Mouse (Mus musculus) intestine, embryonic 16.5 days (tissue): ENCODE measurements at regions not wholly inside any gene's neighbourhood (a gene's known extent, or its start where the extent isn't known, plus 50 kb on each side); places are given as distances from the start of the nearest gene placed in this dataset.

ENCODE experiments used
- ATAC-seq: fragments of 200-750 bp; cut with Nextera tagmentation; 2 replicates; pipeline ENCODE4 v1.8.0; 2017; ENCODE audit warnings: moderate TSS enrichment, moderate library complexity
- H3K27ac ChIP-seq: fragments of 300-500 bp; sonication (generic); 2 replicates; pipeline ENCODE4 v1.5.1; 2014; ENCODE audit warnings: mild to moderate bottlenecking, low read length
- H3K27me3 ChIP-seq: fragments of 300-500 bp; sonication (generic); replicated peaks from 2 replicates; pipeline ENCODE4 v1.6.1; 2014; ENCODE audit warnings: low read length, control low read depth, mixed read lengths; ENCODE audit not compliant: control insufficient read depth, insufficient read depth
- H3K36me3 ChIP-seq: fragments of 300-500 bp; sonication (generic); 2 replicates; pipeline ENCODE4 v1.6.1; 2014; ENCODE audit warnings: low read length, control low read depth; ENCODE audit not compliant: control insufficient read depth, insufficient read depth
- H3K4me1 ChIP-seq: fragments of 300-500 bp; sonication (generic); 2 replicates; pipeline ENCODE4 v1.6.1; 2014; ENCODE audit warnings: low read length, control low read depth, mixed read lengths; ENCODE audit not compliant: control insufficient read depth, insufficient read depth
- H3K4me2 ChIP-seq: fragments of 300-500 bp; sonication (generic); 2 replicates; pipeline ENCODE4 v1.6.1; 2014; ENCODE audit warnings: low read depth, low read length, control low read depth
- H3K4me3 ChIP-seq: fragments of 300-500 bp; sonication (generic); 2 replicates; pipeline ENCODE4 v1.5.1; 2014; ENCODE audit warnings: mild to moderate bottlenecking, low read length
- H3K9ac ChIP-seq: fragments of 300-500 bp; sonication (generic); 2 replicates; pipeline ENCODE4 v1.6.1; 2014; ENCODE audit warnings: low read depth, low read length
- H3K9me3 ChIP-seq: fragments of 300-500 bp; sonication (generic); 2 replicates; pipeline ENCODE4 v1.6.1; 2016; ENCODE audit warnings: low read length, control low read depth; ENCODE audit not compliant: control insufficient read depth
- WGBS: fragments of 180-500 bp; shearing (Covaris S2); extraction: QIAGEN DNeasy Blood & Tissue Kit; methylation state at CpG from one replicate; pipeline ENCODE4 v1.1.7; 2014; 5-methylcytosine and 5-hydroxymethylcytosine counted together

- Histone ChIP-seq H3K4me3 (no peak overlapping the region), H3K36me3 (no peaks in the 10 kb centered on the region), H3K9me3 (no peaks in the 10 kb centered on the region), H3K27me3 (no peaks in the 10 kb centered on the region), H3K4me2 (no peak overlapping the region), H3K9ac (no peak overlapping the region), H3K4me1 (no peaks in the 10 kb centered on the region), H3K27ac (no peak overlapping the region)
- 45% methylated on average over 9 of the region's 9 CpGs for WGBS
- ATAC-seq = peak; percentile 55
Measured at GRCm38 (mm10) chr2:57900580-57901247, 97.0 kb upstream of the Galnt5 start.

DNA sequence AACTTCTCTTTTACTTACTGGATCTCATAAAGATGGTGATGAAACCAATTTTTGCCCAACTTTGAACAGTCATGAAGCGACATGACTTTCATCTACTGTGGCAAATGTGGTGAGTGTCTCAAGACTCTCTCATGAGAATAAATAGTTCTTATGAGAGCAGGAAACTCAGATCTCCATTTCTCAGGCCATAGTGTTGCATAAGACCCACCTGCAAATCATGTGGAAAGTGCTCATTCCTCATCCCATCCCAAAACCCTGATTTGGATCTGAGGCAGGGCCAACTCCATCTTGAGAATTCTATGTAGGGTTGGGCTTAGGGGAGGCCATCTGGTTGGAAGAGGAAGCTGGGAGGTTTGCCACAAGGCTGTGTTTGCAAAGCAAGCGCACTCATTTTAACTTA lies 92.5 kb upstream of the Galnt5 start:
- Histone ChIP-seq H3K27ac (no peak overlapping the region), H3K27me3 (no peaks in the 10 kb centered on the region), H3K9ac (no peak overlapping the region), H3K9me3 (no peaks in the 10 kb centered on the region), H3K4me2 (no peak overlapping the region), H3K4me1 (no peaks in the 10 kb centered on the region), H3K4me3 (no peak overlapping the region), H3K36me3 (no peaks in the 10 kb centered on the region)
- 91% methylated on average over 2 of the region's 2 CpGs for WGBS
- no peak for ATAC-seq

DNA sequence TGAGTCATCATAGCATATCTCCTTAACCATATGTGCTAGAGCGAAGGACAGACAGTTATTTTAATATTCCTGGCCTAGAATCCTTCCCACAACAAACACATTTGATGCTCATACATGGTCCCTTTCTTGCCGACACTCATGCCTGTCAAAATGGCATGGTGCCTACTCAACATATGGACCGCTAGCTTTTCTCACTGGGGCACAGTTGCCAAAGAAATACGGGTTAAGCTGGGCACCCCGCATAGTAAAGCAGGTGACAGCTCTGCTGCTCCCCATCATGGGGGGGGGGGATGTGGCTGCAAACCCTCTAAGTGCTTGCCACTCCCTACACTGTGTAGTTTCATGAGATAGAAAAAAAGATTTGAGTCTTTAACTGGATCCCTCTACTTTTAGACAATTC lies 90.7 kb upstream of the Galnt5 start:
- WGBS = 86% methylated on average over 5 of the region's 5 CpGs
- no peak for ATAC-seq
- H3K27ac ChIP-seq = no peak overlapping the region
- no peaks in the 10 kb centered on the region for H3K36me3 ChIP-seq
- H3K9me3 ChIP-seq = no peaks in the 10 kb centered on the region
- H3K4me3 ChIP-seq = no peak overlapping the region
- H3K4me1 ChIP-seq = no peaks in the 10 kb centered on the region
- no peaks in the 10 kb centered on the region for H3K27me3 ChIP-seq
- H3K9ac ChIP-seq = no peak overlapping the region
- H3K4me2 ChIP-seq = no peak overlapping the region

DNA sequence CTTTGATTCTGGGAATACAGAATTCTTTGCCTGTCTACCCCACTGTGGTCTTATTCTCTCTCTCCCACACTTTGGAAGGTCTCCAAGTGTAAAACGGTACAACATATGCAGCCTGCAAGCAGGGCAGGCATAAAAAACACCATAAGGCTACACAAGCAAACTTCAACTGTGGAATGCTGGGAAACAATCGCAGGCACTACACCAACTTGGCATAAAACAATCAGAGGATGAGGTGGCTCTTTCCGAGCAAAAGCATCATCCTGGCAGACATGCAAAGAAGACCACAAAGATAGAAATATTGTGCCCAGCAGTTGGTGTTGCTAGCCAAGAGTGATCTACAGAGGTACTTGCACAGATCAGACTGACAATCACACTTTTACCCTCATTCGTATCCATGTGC lies 88.0 kb upstream of the Galnt5 start:
- no peaks in the 10 kb centered on the region for H3K36me3 ChIP-seq
- no peak overlapping the region for H3K4me3 ChIP-seq
- H3K4me2 ChIP-seq = no peak overlapping the region
- no peak overlapping the region for H3K9ac ChIP-seq
- H3K9me3 ChIP-seq = no peaks in the 10 kb centered on the region
- ATAC-seq = no peak
- H3K4me1 ChIP-seq = no peaks in the 10 kb centered on the region
- no peaks in the 10 kb centered on the region for H3K27me3 ChIP-seq
- 78% methylated on average over 4 of the region's 4 CpGs for WGBS
- no peak overlapping the region for H3K27ac ChIP-seq

DNA sequence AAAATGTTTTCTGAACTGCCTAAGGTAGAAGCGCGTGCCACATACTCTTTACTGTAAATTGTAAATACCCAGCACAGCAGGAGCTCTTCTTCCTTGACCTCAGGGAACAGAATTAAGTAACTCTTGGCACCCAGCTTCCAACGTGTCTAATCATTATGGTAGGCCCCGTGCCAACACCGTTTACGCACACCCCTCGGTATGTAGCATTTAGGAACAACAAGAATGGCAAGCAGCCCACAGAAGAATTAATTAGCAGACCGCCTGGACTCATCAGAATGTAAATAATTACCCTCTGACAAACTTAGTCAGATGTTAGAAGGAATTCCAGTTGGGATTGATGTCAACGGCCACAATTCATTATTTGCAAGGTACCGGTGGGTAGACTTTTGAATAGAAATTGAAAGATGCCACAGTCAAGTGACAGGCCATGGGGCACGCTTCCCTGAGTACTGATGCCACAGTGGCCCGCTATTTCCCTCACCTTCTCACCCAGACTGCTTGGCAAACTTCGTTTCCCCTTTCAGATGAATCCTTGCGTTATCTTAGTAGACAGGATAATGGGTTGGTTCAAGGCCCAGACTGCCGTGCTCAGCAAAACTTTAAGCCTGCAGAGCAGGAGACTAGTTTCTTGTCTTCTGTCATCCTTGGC lies 81.2 kb upstream of the Galnt5 start:
- no peak overlapping the region for H3K9ac ChIP-seq
- H3K27ac ChIP-seq = no peak overlapping the region
- ATAC-seq = no peak
- H3K4me1 ChIP-seq = no peaks in the 10 kb centered on the region
- no peaks in the 10 kb centered on the region for H3K27me3 ChIP-seq
- H3K36me3 ChIP-seq = no peaks in the 10 kb centered on the region
- H3K4me2 ChIP-seq = no peak overlapping the region
- no peak overlapping the region for H3K4me3 ChIP-seq
- WGBS = 83% methylated on average over 15 of the region's 15 CpGs
- no peaks in the 10 kb centered on the region for H3K9me3 ChIP-seq

- 90% methylated on average over 6 of the region's 6 CpGs for WGBS
- no peaks in the 10 kb centered on the region for H3K36me3 ChIP-seq
- H3K27ac ChIP-seq = no peak overlapping the region
- no peaks in the 10 kb centered on the region for H3K9me3 ChIP-seq
- H3K4me2 ChIP-seq = no peak overlapping the region
- no peak for ATAC-seq
- no peaks in the 10 kb centered on the region for H3K27me3 ChIP-seq
- no peak overlapping the region for H3K9ac ChIP-seq
- no peaks in the 10 kb centered on the region for H3K4me1 ChIP-seq
- no peak overlapping the region for H3K4me3 ChIP-seq
Measured at GRCm38 (mm10) chr2:57917721-57918120, 80.0 kb upstream of the Galnt5 start.

DNA sequence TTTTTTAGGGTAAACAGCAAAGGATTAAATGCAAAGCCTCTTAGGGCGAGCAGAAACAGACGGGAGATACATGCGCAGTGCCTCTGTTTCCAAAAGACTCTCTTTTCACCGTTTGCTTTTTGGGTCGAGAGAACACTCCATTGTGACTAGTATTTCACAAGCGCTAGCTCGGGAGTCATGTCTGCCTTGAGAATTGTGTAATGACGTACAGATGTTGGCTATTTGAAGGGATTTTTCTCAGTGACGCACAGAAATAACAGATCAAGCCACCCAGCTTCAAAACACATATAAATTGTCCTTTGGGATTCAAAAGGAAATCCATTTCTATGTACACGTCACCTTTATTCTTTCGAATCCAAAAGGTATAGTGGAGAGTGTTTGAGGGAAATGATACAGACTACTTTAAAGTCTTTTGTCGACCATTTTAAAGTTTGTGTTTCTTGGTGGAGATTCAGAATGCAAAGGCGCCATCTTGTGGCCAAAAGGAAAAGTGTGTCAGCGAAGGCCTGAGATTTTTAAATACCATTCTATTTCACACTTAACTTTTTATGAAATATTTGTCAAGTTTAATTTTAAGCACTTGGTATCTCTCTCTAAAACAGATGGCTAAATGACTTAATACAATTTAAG lies 78.5 kb upstream of the Galnt5 start:
- Histone ChIP-seq H3K27ac (no peak overlapping the region), H3K4me3 (no peak overlapping the region), H3K4me2 (no peak overlapping the region), H3K27me3 (no peaks in the 10 kb centered on the region), H3K9ac (no peak overlapping the region), H3K9me3 (no peaks in the 10 kb centered on the region), H3K36me3 (no peaks in the 10 kb centered on the region), H3K4me1 (no peaks in the 10 kb centered on the region)
- no peak for ATAC-seq
- WGBS = 55% methylated on average over 14 of the region's 14 CpGs

GRCm38 (mm10) chr2:57934062-57934822 lies 63.4 kb upstream of the Galnt5 start:
- ATAC-seq = no peak
- Histone ChIP-seq H3K27me3 (no peaks in the 10 kb centered on the region), H3K9ac (no peak overlapping the region), H3K9me3 (no peaks in the 10 kb centered on the region), H3K4me2 (no peak overlapping the region), H3K36me3 (no peaks in the 10 kb centered on the region), H3K27ac (no peak overlapping the region), H3K4me1 (no peaks in the 10 kb centered on the region), H3K4me3 (no peak overlapping the region)
- WGBS = 47% methylated on average over 5 of the region's 5 CpGs
